Mouse (Mus musculus) thymus, adult 2 months (tissue): ENCODE results near the gene Adpgk.

Experiments used
- CTCF ChIP-seq: fragments of 200-500 bp; IDR thresholded peaks from 2 replicates; pipeline ENCODE4 v1.5.1; 2012; ENCODE audit warnings: mild to moderate bottlenecking, control low read depth, low read length, moderate library complexity, borderline replicate concordance; ENCODE audit not compliant: control insufficient read depth, poor library complexity, insufficient read depth; ENCODE audit errors: extremely low read depth
- POLR2A ChIP-seq: fragments of 200-500 bp; IDR thresholded peaks from 2 replicates; pipeline ENCODE4 v1.6.1; 2012; ENCODE audit warnings: mild to moderate bottlenecking, low read length, control low read depth, moderate library complexity; ENCODE audit not compliant: control insufficient read depth, poor library complexity, insufficient read depth; ENCODE audit errors: extremely low read depth

DNA sequence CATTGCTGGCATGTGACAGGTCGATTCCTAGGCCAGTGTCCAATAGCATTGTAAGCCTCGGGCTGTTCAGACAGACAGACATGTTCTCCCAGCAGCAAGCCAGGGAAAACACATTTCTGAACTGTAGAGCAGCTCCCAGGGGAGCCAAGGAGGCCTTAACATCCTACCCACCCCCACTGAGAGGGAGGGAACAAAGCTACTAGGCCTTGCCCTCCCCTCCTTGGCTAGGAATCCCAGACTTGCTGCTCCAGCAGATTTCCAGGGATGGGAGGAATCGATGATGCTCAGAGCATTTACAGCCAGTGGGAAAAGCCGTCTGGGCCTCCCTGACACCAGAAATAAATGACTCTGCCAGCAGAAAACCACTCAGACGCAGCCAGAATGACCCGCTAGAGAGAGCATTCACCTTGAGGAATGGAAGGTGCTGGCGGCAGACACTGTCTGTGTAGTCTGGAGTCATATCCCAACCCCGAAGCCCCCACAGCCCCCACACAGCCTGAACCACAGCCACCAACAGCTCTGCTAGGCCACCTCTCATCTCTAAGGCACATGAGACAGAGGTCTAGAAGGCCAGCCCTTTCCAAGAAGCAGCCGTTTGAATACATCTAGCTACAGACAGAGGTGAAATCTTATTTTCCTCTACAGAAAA lies 31.4 kb upstream of the Adpgk start:
- no peak for TF ChIP-seq POLR2A
- no peak for TF ChIP-seq CTCF
